Mouse (Mus musculus) small intestine, adult 2 months (tissue): ENCODE measurements at regions not wholly inside any gene's neighbourhood (a gene's known extent, or its start where the extent isn't known, plus 50 kb on each side); places are given as distances from the start of the nearest gene placed in this dataset.

Source experiments
- H3K27ac ChIP-seq: fragments of 200-500 bp; 2 replicates; pipeline ENCODE4 v1.5.1; 2012; ENCODE audit warnings: low read depth, low read length, control low read depth, inconsistent platforms; ENCODE audit not compliant: insufficient read depth
- H3K27me3 ChIP-seq: fragments of 200-500 bp; 2 replicates; pipeline ENCODE4 v1.6.1; 2012; ENCODE audit warnings: mild to moderate bottlenecking, moderate library complexity, low read length, inconsistent platforms; ENCODE audit not compliant: control insufficient read depth, insufficient read depth
- H3K36me3 ChIP-seq: fragments of 200-500 bp; 2 replicates; pipeline ENCODE4 v1.6.1; 2012; ENCODE audit warnings: mild to moderate bottlenecking, low read length, control low read depth, inconsistent platforms; ENCODE audit not compliant: control insufficient read depth, insufficient read depth
- H3K4me1 ChIP-seq: fragments of 200-500 bp; 2 replicates; pipeline ENCODE4 v1.6.1; 2012; ENCODE audit warnings: low read length, inconsistent platforms, mixed read lengths; ENCODE audit not compliant: control insufficient read depth, insufficient read depth, insufficient read length
- H3K4me3 ChIP-seq: fragments of 200-500 bp; 2 replicates; pipeline ENCODE4 v1.5.1; 2012; ENCODE audit warnings: low read depth, mild to moderate bottlenecking, control low read depth, inconsistent platforms, low read length, moderate library complexity
- CTCF ChIP-seq: fragments of 200-500 bp; IDR thresholded peaks from 2 replicates; pipeline ENCODE4 v1.5.1; 2012; ENCODE audit warnings: low read depth, mild to moderate bottlenecking, control low read depth, inconsistent platforms, low read length, moderate library complexity, mixed read lengths; ENCODE audit not compliant: insufficient replicate concordance, insufficient read length; ENCODE audit errors: extremely low read depth
- POLR2A ChIP-seq: fragments of 200-500 bp; IDR thresholded peaks from 2 replicates; pipeline ENCODE4 v1.6.1; 2012; ENCODE audit warnings: low read depth, mild to moderate bottlenecking, control low read depth, inconsistent platforms, low read length, moderate library complexity
- WGBS: fragments of 180-500 bp; shearing (Covaris S2); methylation state at CpG from one replicate; pipeline ENCODE4 v1.1.7; 2018; 5-methylcytosine and 5-hydroxymethylcytosine counted together

DNA sequence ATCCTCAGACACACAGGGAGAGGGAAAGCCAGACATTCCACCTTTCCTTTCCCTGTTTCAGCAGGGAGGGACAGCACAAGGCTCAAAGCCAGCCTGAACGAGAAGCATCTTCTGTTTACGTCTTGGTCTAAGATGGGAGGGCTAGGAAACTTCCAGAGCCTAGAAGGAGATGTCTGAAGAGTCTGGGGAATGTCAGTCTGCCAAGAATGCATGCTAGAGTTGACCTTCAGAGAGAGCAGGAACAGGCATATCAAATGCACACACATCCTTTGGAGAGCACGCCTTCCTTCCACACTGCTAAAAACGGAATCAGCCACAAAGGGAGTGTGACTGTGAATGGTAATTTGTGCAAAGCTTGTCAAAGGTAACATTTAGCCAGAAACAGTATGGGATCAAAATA, 179.7 kb upstream of the Slc24a5 start:
- Histone ChIP-seq H3K27ac (no peak overlapping the region), H3K4me3 (no peak overlapping the region), H3K36me3 (no peaks in the 10 kb centered on the region), H3K27me3 (no peaks in the 10 kb centered on the region), H3K4me1 (no peaks in the 10 kb centered on the region)
- no peak for TF ChIP-seq CTCF
- no peak for TF ChIP-seq POLR2A
- 50% methylated on average over 4 of the region's 4 CpGs for WGBS

DNA sequence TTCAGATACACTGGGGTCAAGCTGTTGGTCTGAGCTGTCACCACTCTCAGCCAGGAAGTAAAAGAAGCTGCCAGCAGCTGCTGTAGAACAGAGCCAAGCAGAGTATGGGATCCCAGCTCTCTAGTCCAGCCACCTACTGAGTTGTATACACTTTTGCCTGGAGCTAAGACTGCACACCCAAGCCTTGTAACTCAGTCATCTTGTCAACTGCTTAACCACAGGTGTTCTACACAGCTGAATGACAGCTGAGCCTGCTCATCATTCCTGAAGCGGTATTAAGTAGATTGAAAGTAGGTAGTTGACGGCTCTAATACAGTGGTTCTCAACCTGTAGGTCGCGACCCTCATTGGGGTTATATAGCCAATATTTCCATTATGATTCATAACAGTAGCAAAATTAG, 172.9 kb upstream of the Slc24a5 start:
- no peak overlapping the region for H3K27ac ChIP-seq
- no peaks in the 10 kb centered on the region for H3K36me3 ChIP-seq
- H3K27me3 ChIP-seq = no peaks in the 10 kb centered on the region
- no peaks in the 10 kb centered on the region for H3K4me1 ChIP-seq
- 93% methylated on average over 4 of the region's 4 CpGs for WGBS
- H3K4me3 ChIP-seq = no peak overlapping the region
- TF ChIP-seq POLR2A = no peak
- no peak for TF ChIP-seq CTCF

DNA sequence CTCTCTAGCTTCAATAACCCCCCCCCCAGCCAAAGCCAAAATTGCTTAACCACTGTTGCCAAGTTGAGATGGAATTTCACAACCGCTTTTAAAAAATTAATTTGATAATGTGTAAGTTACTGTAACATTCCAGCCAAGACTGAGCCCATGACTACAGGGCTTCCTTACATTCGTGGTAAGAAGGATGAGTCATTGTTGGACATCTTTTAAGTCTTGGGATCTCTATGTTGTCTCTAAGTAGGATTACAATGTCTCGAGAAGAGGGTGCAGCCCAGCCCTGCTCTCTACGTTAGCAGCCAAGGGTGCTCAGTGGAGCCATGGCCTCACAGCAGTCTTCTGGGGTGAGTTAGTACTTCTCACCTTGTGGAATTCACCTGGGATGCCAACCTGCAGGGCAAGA, 164.4 kb upstream of the Slc24a5 start:
- 72% methylated on average over 4 of the region's 4 CpGs for WGBS
- H3K4me3 ChIP-seq = no peak overlapping the region
- H3K27ac ChIP-seq = no peak overlapping the region
- H3K36me3 ChIP-seq = no peaks in the 10 kb centered on the region
- TF ChIP-seq POLR2A = no peak
- TF ChIP-seq CTCF = no peak
- H3K27me3 ChIP-seq = no peaks in the 10 kb centered on the region
- no peaks in the 10 kb centered on the region for H3K4me1 ChIP-seq

DNA sequence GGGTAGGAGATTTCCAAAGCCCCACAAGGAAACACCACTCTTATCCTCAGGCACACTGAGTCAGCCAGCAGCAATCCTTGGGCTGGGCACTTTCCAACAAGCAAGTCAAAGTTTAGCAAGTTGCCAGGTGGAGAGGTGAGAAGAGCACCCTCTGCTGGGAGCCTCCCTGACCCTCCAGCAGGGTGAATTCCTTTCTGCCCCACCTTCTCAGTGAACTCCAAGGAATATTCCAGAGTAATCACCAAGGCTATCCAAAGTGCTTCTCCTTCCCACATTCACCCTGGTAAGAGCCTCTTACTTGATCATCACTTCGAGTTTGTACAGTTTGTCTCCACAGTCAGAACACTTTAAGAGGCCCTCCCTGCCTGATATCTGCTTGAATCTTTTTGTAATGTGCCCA, 162.8 kb upstream of the Slc24a5 start:
- H3K27me3 ChIP-seq = no peaks in the 10 kb centered on the region
- TF ChIP-seq CTCF = peak; percentile 34; the same call in 1 of the 2 replicates
- TF ChIP-seq POLR2A = no peak

DNA sequence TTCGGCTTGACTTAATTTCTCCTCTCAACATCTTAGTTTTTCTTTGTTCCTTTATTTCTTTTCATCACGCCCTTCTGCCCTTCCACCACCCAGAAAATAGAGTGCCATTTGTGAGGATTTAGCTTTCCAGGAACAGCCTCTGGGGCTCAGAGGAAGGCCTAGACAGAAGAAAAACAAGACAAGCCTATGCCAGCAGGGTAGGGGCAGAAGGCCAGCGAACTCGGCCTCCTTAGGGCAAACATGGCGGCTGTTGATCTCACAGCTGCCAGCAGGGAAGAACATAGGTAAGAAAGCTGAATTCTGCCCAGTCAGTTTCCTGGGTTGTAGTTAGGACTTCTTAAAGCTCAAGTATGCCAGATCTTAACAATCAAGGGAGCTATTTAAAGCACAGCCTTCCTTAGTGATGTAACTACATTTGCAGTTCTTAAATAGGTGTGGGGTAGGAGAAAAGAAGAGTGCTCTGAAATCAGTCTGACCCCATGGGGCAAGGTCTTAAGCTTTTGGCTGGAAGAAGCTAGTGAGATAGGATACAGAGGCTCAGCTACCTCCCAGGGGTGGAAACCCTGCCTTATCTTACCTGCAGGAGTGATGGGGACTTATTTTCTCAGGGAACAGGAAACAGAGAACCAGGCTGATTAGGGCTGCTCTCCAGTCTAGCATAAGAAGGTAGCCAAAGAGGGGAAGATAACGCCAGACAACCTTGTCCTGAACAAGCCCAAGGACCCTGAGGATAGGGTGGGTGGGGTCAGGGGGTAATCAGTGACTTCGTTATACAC, 148.8 kb upstream of the Slc24a5 start:
- Histone ChIP-seq H3K4me1 (no peaks in the 10 kb centered on the region), H3K4me3 (no peak overlapping the region), H3K27ac (no peak overlapping the region), H3K27me3 (no peaks in the 10 kb centered on the region), H3K36me3 (no peaks in the 10 kb centered on the region)
- WGBS = 77% methylated on average over 7 of the region's 7 CpGs
- TF ChIP-seq CTCF = no peak
- no peak for TF ChIP-seq POLR2A

More for the DNA sequence above, 162.8 kb upstream of the Slc24a5 start:
- H3K36me3 ChIP-seq = no peaks in the 10 kb centered on the region
- no peak overlapping the region for H3K4me3 ChIP-seq
- H3K4me1 ChIP-seq = no peaks in the 10 kb centered on the region
- WGBS = 65% methylated on average over 1 of the region's 1 CpGs
- no peak overlapping the region for H3K27ac ChIP-seq

DNA sequence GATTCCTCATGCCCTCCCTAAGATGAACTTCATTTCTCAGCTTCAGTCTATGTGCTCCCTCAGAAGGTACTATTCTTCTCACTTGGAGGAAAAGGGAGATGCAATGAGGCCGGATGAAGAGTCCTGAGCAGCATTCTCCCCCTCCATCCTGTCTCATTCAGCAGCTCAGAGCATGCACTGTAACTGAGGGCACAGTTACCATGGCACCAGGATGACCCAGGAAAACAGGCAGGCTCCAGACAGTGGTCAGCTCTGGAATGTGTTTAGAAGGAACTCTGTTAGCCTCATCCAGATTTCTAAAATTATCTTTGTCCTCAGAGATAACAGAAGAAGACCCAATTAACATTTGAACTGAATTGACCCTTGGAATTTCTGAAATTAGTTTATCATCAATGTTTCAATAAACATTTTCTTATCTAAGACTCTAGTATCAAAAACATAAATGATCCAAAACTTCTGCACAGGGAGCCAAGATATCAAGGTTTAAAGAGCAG, 148.1 kb upstream of the Slc24a5 start:
- no peak overlapping the region for H3K27ac ChIP-seq
- no peak overlapping the region for H3K4me3 ChIP-seq
- no peaks in the 10 kb centered on the region for H3K36me3 ChIP-seq
- H3K4me1 ChIP-seq = no peaks in the 10 kb centered on the region
- WGBS = 61% methylated on average over 1 of the region's 1 CpGs
- TF ChIP-seq CTCF (no peak), POLR2A (no peak)
- H3K27me3 ChIP-seq = no peaks in the 10 kb centered on the region

DNA sequence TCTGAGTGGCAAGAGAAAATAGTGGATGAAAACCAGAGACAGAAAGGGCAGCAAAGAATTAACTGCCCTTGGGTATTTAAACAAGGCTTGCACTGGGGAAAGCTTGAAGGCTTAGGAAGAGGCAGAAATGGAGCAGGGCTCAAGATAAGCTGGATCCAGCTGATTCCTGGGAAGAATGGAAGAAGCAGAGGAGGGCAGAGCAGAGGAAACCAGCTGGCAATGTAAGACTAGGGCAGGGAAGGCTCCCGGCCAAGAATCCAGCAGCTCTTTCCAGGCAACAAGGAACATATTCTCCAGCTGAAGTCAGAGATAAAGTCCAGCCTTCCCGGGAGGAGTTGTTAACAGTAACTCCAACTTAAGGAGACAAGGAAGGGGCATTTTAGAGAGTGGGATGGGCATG, 147.7 kb upstream of the Slc24a5 start:
- Histone ChIP-seq H3K27ac (no peak overlapping the region), H3K4me3 (no peak overlapping the region), H3K36me3 (no peaks in the 10 kb centered on the region), H3K27me3 (no peaks in the 10 kb centered on the region), H3K4me1 (no peaks in the 10 kb centered on the region)
- 28% methylated on average over 2 of the region's 2 CpGs for WGBS
- TF ChIP-seq CTCF (no peak), POLR2A (no peak)
